In the genomic region with DNA sequence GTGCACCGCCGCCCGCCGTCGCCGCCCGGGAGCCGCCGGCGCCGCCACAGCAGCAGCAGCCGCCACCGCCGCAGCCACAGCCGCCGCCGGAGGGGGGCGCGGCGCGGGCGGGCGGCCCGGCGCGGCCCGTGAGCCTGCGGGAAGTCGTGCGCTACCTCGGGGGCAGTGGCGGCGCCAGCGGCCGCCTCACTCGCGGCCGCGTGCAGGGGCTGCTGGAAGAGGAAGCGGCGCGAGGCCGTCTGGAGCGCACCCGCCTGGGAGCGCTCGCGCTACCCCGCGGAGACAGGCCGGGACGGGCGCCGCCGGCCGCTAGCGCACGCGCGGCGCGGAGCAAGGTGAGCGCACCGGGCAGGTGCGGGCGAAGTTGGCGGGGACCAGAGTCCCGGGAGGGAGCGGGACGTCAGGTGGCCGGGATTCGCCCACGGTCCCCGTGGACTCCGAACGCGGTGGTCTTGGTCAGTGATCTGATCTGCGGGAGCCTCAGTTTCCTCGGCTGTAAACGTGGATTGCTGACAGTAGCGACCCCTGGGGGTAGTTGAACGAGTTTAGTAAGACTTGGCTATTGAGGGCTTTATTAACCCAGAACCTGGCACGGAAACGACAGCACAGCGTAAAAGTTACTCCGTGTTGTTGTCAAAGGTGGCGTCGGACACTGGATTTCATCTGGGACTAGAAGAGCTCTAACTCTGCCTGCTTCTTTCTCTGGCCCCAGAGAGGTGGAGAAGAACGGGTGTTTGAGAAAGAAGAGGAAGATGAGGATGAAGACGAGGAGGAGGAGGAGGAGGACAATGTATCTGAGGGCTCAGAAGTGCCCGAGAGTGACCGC, we compare ENCODE assay signal across 8 mouse cellular contexts. TPM values are rescaled to one million over a fixed set of nuclear protein-coding genes. Genes with fewer than 3 reads are reported as not detected.
DNase-seq lines count a peak whose midpoint lies in the region; ATAC-seq and TF ChIP-seq lines count a peak whose summit lies in the region.

No protein-coding gene starts in this region.

- peak overlapping the region; percentile 82 for H3K4me2 ChIP-seq in forebrain, embryonic 12.5 days
- peak overlapping the region; percentile 92 for H3K4me2 ChIP-seq in hindbrain, embryonic 15.5 days
- peak overlapping the region; percentile 82 for H3K4me2 ChIP-seq in limb, embryonic 15.5 days
- H3K4me2 ChIP-seq in midbrain, embryonic 14.5 days (ENCODE audit: low read length), result peak overlapping the region; percentile 77
- H3K4me2 ChIP-seq in stomach, embryonic 14.5 days (replicated peaks; ENCODE audit: low read depth, low read length), result peak overlapping the region; percentile 84

- H3K27ac ChIP-seq in forebrain, embryonic 12.5 days, result peak overlapping the region; percentile 88
- H3K27ac ChIP-seq in hindbrain, embryonic 15.5 days (replicated peaks), result peak overlapping the region; percentile 86
- peak overlapping the region; percentile 89 for H3K27ac ChIP-seq in limb, embryonic 15.5 days
- peak overlapping the region; percentile 96 for H3K27ac ChIP-seq in midbrain, embryonic 14.5 days (replicated peaks; ENCODE audit: low read depth, low read length)
- H3K27ac ChIP-seq in stomach, embryonic 14.5 days (ENCODE audit: low read length), result peak overlapping the region; percentile 82

- H3K36me3 ChIP-seq in forebrain, embryonic 12.5 days (replicated peaks), result peaks cover 34% of the 10 kb centered on the region
- peaks cover 13% of the 10 kb centered on the region for H3K36me3 ChIP-seq in hindbrain, embryonic 15.5 days
- peaks cover 44% of the 10 kb centered on the region for H3K36me3 ChIP-seq in limb, embryonic 15.5 days
- H3K36me3 ChIP-seq in midbrain, embryonic 14.5 days (ENCODE audit: control insufficient read depth, insufficient read depth, low read length), result peaks cover 29% of the 10 kb centered on the region
- H3K36me3 ChIP-seq in stomach, embryonic 14.5 days (ENCODE audit: control insufficient read depth, insufficient read depth, low read length), result peaks cover 32% of the 10 kb centered on the region; the same call in 1 of the 2 replicates

- WGBS in forebrain, embryonic 12.5 days, result under 1% methylated on average over 86 of the region's 92 CpGs
- WGBS in hindbrain, embryonic 15.5 days, result under 1% methylated on average over 89 of the region's 92 CpGs
- under 1% methylated on average over 69 of the region's 92 CpGs for WGBS in limb, embryonic 15.5 days
- under 1% methylated on average over 82 of the region's 92 CpGs for WGBS in midbrain, embryonic 14.5 days
- WGBS in stomach, embryonic 14.5 days, result under 1% methylated on average over 87 of the region's 92 CpGs

- ATAC-seq in forebrain, embryonic 12.5 days (ENCODE audit: low FRiP score), result peak; percentile 21; the same call in 1 of the 2 replicates
- peak; percentile 6; the same call in 1 of the 2 replicates for ATAC-seq in hindbrain, embryonic 15.5 days (ENCODE audit: low FRiP score, low read depth)
- ATAC-seq in limb, embryonic 15.5 days (ENCODE audit: insufficient number of reproducible peaks, low FRiP score, low TSS enrichment, low read depth), result no peak; the same call in 1 of the 2 replicates
- peak; percentile 8; the same call in 1 of the 2 replicates for ATAC-seq in midbrain, embryonic 14.5 days (ENCODE audit: low FRiP score, low TSS enrichment)
- ATAC-seq in stomach, embryonic 14.5 days (ENCODE audit: insufficient number of reproducible peaks, insufficient read depth, low FRiP score, low read depth), result no peak

- H3K4me3 ChIP-seq in forebrain, embryonic 12.5 days (replicated peaks), result peak overlapping the region; percentile 88
- H3K4me3 ChIP-seq in hindbrain, embryonic 15.5 days, result peak overlapping the region; percentile 79
- H3K4me3 ChIP-seq in limb, embryonic 15.5 days, result peak overlapping the region; percentile 80
- H3K4me3 ChIP-seq in midbrain, embryonic 14.5 days (replicated peaks; ENCODE audit: low read depth, low read length), result peak overlapping the region; percentile 72
- peak overlapping the region; percentile 72 for H3K4me3 ChIP-seq in stomach, embryonic 14.5 days (ENCODE audit: low read depth, low read length)

- H3K9me3 ChIP-seq in forebrain, embryonic 12.5 days, result no peaks in the 10 kb centered on the region
- no peaks in the 10 kb centered on the region for H3K9me3 ChIP-seq in hindbrain, embryonic 15.5 days
- H3K9me3 ChIP-seq in limb, embryonic 15.5 days, result no peaks in the 10 kb centered on the region
- no peaks in the 10 kb centered on the region for H3K9me3 ChIP-seq in midbrain, embryonic 14.5 days (ENCODE audit: control insufficient read depth, low read length)
- H3K9me3 ChIP-seq in stomach, embryonic 14.5 days (ENCODE audit: control insufficient read depth, low read depth, low read length), result no peaks in the 10 kb centered on the region

- peak overlapping the region; percentile 87 for H3K9ac ChIP-seq in forebrain, embryonic 12.5 days
- H3K9ac ChIP-seq in hindbrain, embryonic 15.5 days, result peak overlapping the region; percentile 71
- peak overlapping the region; percentile 80 for H3K9ac ChIP-seq in limb, embryonic 15.5 days
- peak overlapping the region; percentile 67 for H3K9ac ChIP-seq in midbrain, embryonic 14.5 days (replicated peaks; ENCODE audit: low read length)
- peak overlapping the region; percentile 88 for H3K9ac ChIP-seq in stomach, embryonic 14.5 days (replicated peaks; ENCODE audit: low read depth, low read length)

- peaks cover 36% of the 10 kb centered on the region for H3K4me1 ChIP-seq in forebrain, embryonic 12.5 days
- peaks cover 31% of the 10 kb centered on the region for H3K4me1 ChIP-seq in hindbrain, embryonic 15.5 days (replicated peaks)
- peaks cover 42% of the 10 kb centered on the region for H3K4me1 ChIP-seq in limb, embryonic 15.5 days
- H3K4me1 ChIP-seq in midbrain, embryonic 14.5 days (ENCODE audit: control insufficient read depth, insufficient read depth, low read length), result peaks cover 16% of the 10 kb centered on the region
- H3K4me1 ChIP-seq in stomach, embryonic 14.5 days (ENCODE audit: control insufficient read depth, insufficient read depth, low read length), result peaks cover 11% of the 10 kb centered on the region

- peak; percentile 54 to 68 for DNase-seq in layer of hippocampus, postnatal 14 days (ENCODE audit: low spot score in 2 of 2)
- DNase-seq in layer of hippocampus, adult 9-10 months (ENCODE audit: low spot score), result no peak
- DNase-seq in brain, embryonic 14.5 days (ENCODE audit: low read depth), result peak; percentile 88
- DNase-seq in midbrain, embryonic 14.5 days, result peak; percentile 87

- peak; percentile 63; the same call in 1 of the 2 replicates for TF ChIP-seq CTCF in brain, embryonic 14.5 days (IDR thresholded peaks at IDR 0.05; ENCODE audit: borderline replicate concordance, extremely low read depth, insufficient read depth, insufficient read length)

- no peak for TF ChIP-seq POLR2A in brain, embryonic 14.5 days (IDR thresholded peaks at IDR 0.05; ENCODE audit: borderline replicate concordance, extremely low read depth, insufficient read depth, insufficient read length, poor library complexity, severe bottlenecking)

- H3K27me3 ChIP-seq in forebrain, embryonic 12.5 days, result peaks cover 43% of the 10 kb centered on the region
- peaks cover 17% of the 10 kb centered on the region for H3K27me3 ChIP-seq in hindbrain, embryonic 15.5 days
- H3K27me3 ChIP-seq in limb, embryonic 15.5 days, result no peaks in the 10 kb centered on the region
- H3K27me3 ChIP-seq in midbrain, embryonic 14.5 days (ENCODE audit: control insufficient read depth, insufficient read depth, low read length), result peaks cover 16% of the 10 kb centered on the region; the same call in 1 of the 2 replicates
- no peaks in the 10 kb centered on the region for H3K27me3 ChIP-seq in stomach, embryonic 14.5 days (ENCODE audit: control insufficient read depth, insufficient read depth, low read length)

RNA-seq across cellular contexts. Expression of gene Samd1, which starts 1.0 kb away (rescaled TPM):
- total RNA-seq in layer of hippocampus, postnatal 14 days (2021), result 10 to 100 TPM; 51.0 to 52.7 TPM
- 87.5 and 93.8 TPM in 2 replicates for polyA plus RNA-seq in brain, embryonic 14.5 days (2012; rRNA removed)
- 9.9 and 11.4 TPM in 2 replicates for polyA plus RNA-seq in forebrain, embryonic 12.5 days (2016; fragmentation: Nextera tagmentation; extraction: Ambion mirVana)
- polyA plus RNA-seq in hindbrain, embryonic 15.5 days (2015; fragmentation: Nextera tagmentation; extraction: Ambion mirVana), result 6.2 and 7.3 TPM in 2 replicates
- polyA plus RNA-seq in limb, embryonic 15.5 days (2015; fragmentation: Nextera tagmentation; extraction: Ambion mirVana), result 8.8 and 10.6 TPM in 2 replicates
- 10.5 and 14.2 TPM in 2 replicates for polyA plus RNA-seq in midbrain, embryonic 14.5 days (2014; fragmentation: Nextera tagmentation; extraction: Ambion mirVana)
- 17.5 and 18.3 TPM in 2 replicates for polyA plus RNA-seq in stomach, embryonic 14.5 days (2014; fragmentation: Nextera tagmentation; extraction: Ambion mirVana)

RNA-seq across cellular contexts. Expression of gene 1700067K01Rik, which starts 2.9 kb away (rescaled TPM):
- total RNA-seq in layer of hippocampus, postnatal 14 days (2021), result 1 to 10 TPM in 1 of 2 experiments, under 1 TPM in 1; 0.39 to 1.2 TPM
- polyA plus RNA-seq in brain, embryonic 14.5 days (2012; rRNA removed), result 0.27 and 0.37 TPM in 2 replicates
- polyA plus RNA-seq in forebrain, embryonic 12.5 days (2016; fragmentation: Nextera tagmentation; extraction: Ambion mirVana), result 1.2 TPM in 2 replicates
- polyA plus RNA-seq in hindbrain, embryonic 15.5 days (2015; fragmentation: Nextera tagmentation; extraction: Ambion mirVana), result 0.47 and 0.75 TPM in 2 replicates
- polyA plus RNA-seq in limb, embryonic 15.5 days (2015; fragmentation: Nextera tagmentation; extraction: Ambion mirVana), result 0.58 and 1.00 TPM in 2 replicates
- 0.53 and 0.89 TPM in 2 replicates for polyA plus RNA-seq in midbrain, embryonic 14.5 days (2014; fragmentation: Nextera tagmentation; extraction: Ambion mirVana)
- 0.71 and 0.87 TPM in 2 replicates for polyA plus RNA-seq in stomach, embryonic 14.5 days (2014; fragmentation: Nextera tagmentation; extraction: Ambion mirVana)

RNA-seq across cellular contexts. Expression of gene 2210011C24Rik, which starts 13.5 kb away (rescaled TPM):
- total RNA-seq in layer of hippocampus, postnatal 14 days (2021), result 1 to 10 TPM; 2.5 to 2.8 TPM
- 0.07 and 0.35 TPM in 2 replicates for polyA plus RNA-seq in brain, embryonic 14.5 days (2012; rRNA removed)
- not detected in 2 replicates for polyA plus RNA-seq in forebrain, embryonic 12.5 days (2016; fragmentation: Nextera tagmentation; extraction: Ambion mirVana)
- polyA plus RNA-seq in hindbrain, embryonic 15.5 days (2015; fragmentation: Nextera tagmentation; extraction: Ambion mirVana), result 0.41 and 0.70 TPM in 2 replicates
- polyA plus RNA-seq in limb, embryonic 15.5 days (2015; fragmentation: Nextera tagmentation; extraction: Ambion mirVana), result 0.27 and 0.71 TPM in 2 replicates
- 0.94 TPM in 1 of 2 replicates, not detected in the other for polyA plus RNA-seq in midbrain, embryonic 14.5 days (2014; fragmentation: Nextera tagmentation; extraction: Ambion mirVana)
- polyA plus RNA-seq in stomach, embryonic 14.5 days (2014; fragmentation: Nextera tagmentation; extraction: Ambion mirVana), result 1.1 and 1.3 TPM in 2 replicates

RNA-seq across cellular contexts. Expression of gene Palm3, which starts 22.8 kb away (rescaled TPM):
- total RNA-seq in layer of hippocampus, postnatal 14 days (2021), result 1 to 10 TPM; 4.1 to 7.9 TPM
- polyA plus RNA-seq in brain, embryonic 14.5 days (2012; rRNA removed), result 1.3 and 3.7 TPM in 2 replicates
- polyA plus RNA-seq in forebrain, embryonic 12.5 days (2016; fragmentation: Nextera tagmentation; extraction: Ambion mirVana), result 3.3 and 4.1 TPM in 2 replicates
- 8.6 and 8.8 TPM in 2 replicates for polyA plus RNA-seq in hindbrain, embryonic 15.5 days (2015; fragmentation: Nextera tagmentation; extraction: Ambion mirVana)
- polyA plus RNA-seq in limb, embryonic 15.5 days (2015; fragmentation: Nextera tagmentation; extraction: Ambion mirVana), result 5.4 and 5.5 TPM in 2 replicates
- 0.65 and 0.87 TPM in 2 replicates for polyA plus RNA-seq in midbrain, embryonic 14.5 days (2014; fragmentation: Nextera tagmentation; extraction: Ambion mirVana)
- polyA plus RNA-seq in stomach, embryonic 14.5 days (2014; fragmentation: Nextera tagmentation; extraction: Ambion mirVana), result 3.2 and 3.6 TPM in 2 replicates

RNA-seq across cellular contexts. Expression of gene Prkaca, which starts 25.7 kb away (rescaled TPM):
- total RNA-seq in layer of hippocampus, postnatal 14 days (2021), result 100 to 1,000 TPM; 261 to 268 TPM
- 121 and 143 TPM in 2 replicates for polyA plus RNA-seq in brain, embryonic 14.5 days (2012; rRNA removed)
- 181 and 187 TPM in 2 replicates for polyA plus RNA-seq in forebrain, embryonic 12.5 days (2016; fragmentation: Nextera tagmentation; extraction: Ambion mirVana)
- polyA plus RNA-seq in hindbrain, embryonic 15.5 days (2015; fragmentation: Nextera tagmentation; extraction: Ambion mirVana), result 241 and 250 TPM in 2 replicates
- polyA plus RNA-seq in limb, embryonic 15.5 days (2015; fragmentation: Nextera tagmentation; extraction: Ambion mirVana), result 171 and 227 TPM in 2 replicates
- polyA plus RNA-seq in midbrain, embryonic 14.5 days (2014; fragmentation: Nextera tagmentation; extraction: Ambion mirVana), result 181 and 207 TPM in 2 replicates
- polyA plus RNA-seq in stomach, embryonic 14.5 days (2014; fragmentation: Nextera tagmentation; extraction: Ambion mirVana), result 101 and 112 TPM in 2 replicates

Comparison
In these comparisons a context has a peak if more than half of its experiments do, and no peak if none do; other contexts are left out.
1. ATAC-seq: peak in forebrain, embryonic 12.5 days (single experiment), hindbrain, embryonic 15.5 days (single experiment) and midbrain, embryonic 14.5 days (single experiment); none in limb, embryonic 15.5 days (single experiment) and stomach, embryonic 14.5 days (single experiment).
2. Peak in every context shown above with its lines, with median percentiles within 50 percentile points of each other: H3K27ac ChIP-seq, H3K4me2 ChIP-seq, H3K4me3 ChIP-seq and H3K9ac ChIP-seq.